Comparison of ENCODE assay signal across 33 mouse cellular contexts in genomic region chr10:39648278-39648677, GRCm38 (mm10). TPM values are rescaled to one million over a fixed set of nuclear protein-coding genes. Genes with fewer than 3 reads are reported as not detected.
A peak's percentile ranks its signal among the peaks of the same experiment; 100 is the strongest.
DNase-seq lines count a peak whose midpoint lies in the region; ATAC-seq and TF ChIP-seq lines count a peak whose summit lies in the region.
"Had no signal": no experiment of that assay in that cellular context is flagged by ENCODE, and none has a peak within 500 bp of the region (broad histone marks: within the 10 kb centered on the region; RNA-seq: fewer than 3 reads in every experiment).

No protein-coding gene starts in this region.

- H3K4me2 ChIP-seq in liver, embryonic 11.5 days: no peak overlapping the region
- H3K4me2 ChIP-seq: embryonic facial prominence, embryonic 13.5 days; forebrain, embryonic 15.5 days; heart, embryonic 15.5 days; hindbrain, embryonic 12.5 days; intestine, embryonic 15.5 days; limb, embryonic 13.5 days; liver, embryonic 12.5 days; midbrain, embryonic 13.5 days; neural tube, embryonic 15.5 days had no signal

- peaks cover 25% of the 10 kb centered on the region for H3K4me1 ChIP-seq in cerebellum, adult 2 months (ENCODE audit: control insufficient read depth, insufficient read depth, low read length)
- peaks cover 14% of the 10 kb centered on the region for H3K4me1 ChIP-seq in liver, embryonic 11.5 days (replicated peaks; ENCODE audit: control insufficient read depth, insufficient read depth, low read length)

- no peak overlapping the region for H3K27ac ChIP-seq in cerebellum, adult 2 months (ENCODE audit: insufficient read depth, low read length)
- no peak overlapping the region for H3K27ac ChIP-seq in liver, embryonic 11.5 days (ENCODE audit: low read depth, low read length)
- H3K27ac ChIP-seq: embryonic facial prominence, embryonic 13.5 days; forebrain, embryonic 10.5 days; forebrain, embryonic 15.5 days; heart, embryonic 10.5 days; heart, embryonic 15.5 days; hindbrain, embryonic 12.5 days; hindbrain, postnatal 0 days; kidney, postnatal 0 days; left cerebral cortex, adult 2 months; limb, embryonic 13.5 days; liver, embryonic 12.5 days; macrophage; midbrain, embryonic 13.5 days; neural tube, embryonic 15.5 days had no signal

- no peaks in the 10 kb centered on the region for H3K27me3 ChIP-seq in cerebellum, adult 2 months (ENCODE audit: control insufficient read depth, insufficient read depth, low read length)
- H3K27me3 ChIP-seq in liver, embryonic 11.5 days (replicated peaks; ENCODE audit: control insufficient read depth, insufficient read depth, low read length): no peaks in the 10 kb centered on the region
- H3K27me3 ChIP-seq: embryonic facial prominence, embryonic 13.5 days; forebrain, embryonic 15.5 days; heart, embryonic 15.5 days; hindbrain, embryonic 12.5 days; intestine, embryonic 15.5 days; limb, embryonic 13.5 days; liver, embryonic 12.5 days; midbrain, embryonic 13.5 days; neural tube, embryonic 15.5 days had no signal

- H3K36me3 ChIP-seq in liver, embryonic 11.5 days (ENCODE audit: control insufficient read depth, insufficient read depth, low read length): 0 out of 2 replicates have a peak, but pooled peaks cover 4% of the 10 kb centered on the region
- H3K36me3 ChIP-seq: G1E had no signal

- TF ChIP-seq POLR2A in cerebellum, adult 2 months (IDR thresholded peaks at IDR 0.05; ENCODE audit: borderline replicate concordance, insufficient read depth, low read length): no peak

- no peaks in the 10 kb centered on the region for H3K9me3 ChIP-seq in liver, embryonic 11.5 days (ENCODE audit: control insufficient read depth, low read length)
- H3K9me3 ChIP-seq: embryonic facial prominence, embryonic 13.5 days; forebrain, embryonic 10.5 days; forebrain, embryonic 15.5 days; G1E; heart, embryonic 10.5 days; heart, embryonic 15.5 days; hindbrain, embryonic 12.5 days; intestine, embryonic 15.5 days; limb, embryonic 13.5 days; liver, embryonic 12.5 days; midbrain, embryonic 13.5 days; neural tube, embryonic 15.5 days had no signal

- 14% methylated on average over 3 of the region's 3 CpGs for WGBS in cerebellum, adult 2 months
- WGBS in liver, embryonic 11.5 days: 85% methylated on average over 3 of the region's 3 CpGs

- TF ChIP-seq CTCF in cerebellum, adult 2 months (IDR thresholded peaks at IDR 0.05; ENCODE audit: borderline replicate concordance, insufficient read depth, low read depth, low read length): no peak

- H3K9ac ChIP-seq in liver, embryonic 11.5 days (ENCODE audit: low read depth, low read length): no peak overlapping the region
- H3K9ac ChIP-seq: embryonic facial prominence, embryonic 13.5 days; forebrain, embryonic 15.5 days; heart, embryonic 15.5 days; hindbrain, embryonic 12.5 days; intestine, embryonic 15.5 days; limb, embryonic 13.5 days; liver, embryonic 12.5 days; liver, postnatal 0 days; midbrain, embryonic 13.5 days; neural tube, embryonic 15.5 days had no signal

- no peak for ATAC-seq in liver, embryonic 11.5 days (replicated peaks; ENCODE audit: low FRiP score)
- ATAC-seq: forebrain, embryonic 15.5 days; hindbrain, postnatal 0 days; intestine, embryonic 15.5 days; liver, embryonic 12.5 days; liver, postnatal 0 days; midbrain, embryonic 13.5 days had no signal

- intact Hi-C loops in heart, postnatal 36 days (cut with DNase I): no loop called here

- no peak overlapping the region for H3K4me3 ChIP-seq in cerebellum, adult 2 months (replicated peaks; ENCODE audit: insufficient read depth, low read depth, low read length)
- H3K4me3 ChIP-seq in liver, embryonic 11.5 days (ENCODE audit: low read depth, low read length): no peak overlapping the region
- H3K4me3 ChIP-seq: embryonic facial prominence, embryonic 13.5 days; forebrain, embryonic 10.5 days; forebrain, embryonic 15.5 days; heart, embryonic 10.5 days; heart, embryonic 15.5 days; hindbrain, embryonic 12.5 days; intestine, embryonic 15.5 days; left cerebral cortex, adult 2 months; limb, embryonic 13.5 days; liver, embryonic 12.5 days; midbrain, embryonic 13.5 days; neural tube, embryonic 15.5 days had no signal

- DNase-seq in gastrocnemius, adult 18-20 months (ENCODE audit: low spot score): peak; percentile 70
- no peak for DNase-seq in gastrocnemius, postnatal 10 days
- peak; percentile 96 for DNase-seq in brain, adult 2 months (ENCODE audit: low read depth, low spot score)
- peak; percentile 75 to 93 for DNase-seq in cerebellum, adult 2 months
- DNase-seq in cerebellum, postnatal 14 days: peak; percentile 71 to 90
- DNase-seq in liver, embryonic 11.5 days (ENCODE audit: low spot score): no peak
- DNase-seq in left cerebral cortex, adult 18-20 months (ENCODE audit: low spot score in 2 of 2): no peak
- DNase-seq in heart, postnatal 36 days: no peak
- DNase-seq: adrenal gland, adult 8-10 months; kidney, adult 2 months; layer of hippocampus, adult 9-11 months; liver, postnatal 0 days; lung, postnatal 10 days; retina, postnatal 1 day; right cerebral cortex, postnatal 14 days; spleen, adult 18-20 months; thymus, postnatal 36 days had no signal

RNA-seq across cellular contexts. Expression of gene Traf3ip2, which starts 35.5 kb away (rescaled TPM):
- 1 to 10 TPM; 2.5 to 3.9 TPM for total RNA-seq in gastrocnemius, adult 18-20 months (2021)
- 1 to 10 TPM; 5.9 to 6.0 TPM for total RNA-seq in gastrocnemius, postnatal 10 days (2021)
- polyA plus RNA-seq in cerebellum, adult 2 months (2012; rRNA removed): 5.7 and 6.9 TPM in 2 replicates
- 5.2 and 6.6 TPM in 2 replicates for polyA plus RNA-seq in liver, embryonic 11.5 days (2014; fragmentation: Nextera tagmentation; extraction: Ambion mirVana)
- 1 to 10 TPM in 1 of 2 experiments, under 1 TPM in 1; 0.91 to 1.3 TPM for total RNA-seq in left cerebral cortex, adult 18-20 months (2021)
- total RNA-seq in heart, postnatal 36 days (2021): 1 to 10 TPM; 7.2 to 8.0 TPM

Comparison
In these comparisons a context has a peak if more than half of its experiments do, and no peak if none do; other contexts are left out.
1. DNase-seq: peak in gastrocnemius, adult 18-20 months (single experiment), brain, adult 2 months (single experiment), cerebellum, adult 2 months (2 of 2) and cerebellum, postnatal 14 days (2 of 2); none in gastrocnemius, postnatal 10 days (single experiment), liver, embryonic 11.5 days (single experiment), left cerebral cortex, adult 18-20 months (0 of 2) and heart, postnatal 36 days (0 of 2).